Mouse (Mus musculus): Measurements from ENCODE around the gene Mog.

- no peak for TF ChIP-seq POLR2A (IDR thresholded peaks at IDR 0.05; ENCODE audit: insufficient read length, low read depth)
- no peak for TF ChIP-seq MYOD1 (IDR thresholded peaks at IDR 0.05; ENCODE audit: control insufficient read depth in 1 of 3, insufficient read length in 2 of 3, low read depth in 2 of 3)
- TF ChIP-seq POLR2AphosphoS2 (IDR thresholded peaks at IDR 0.05; ENCODE audit: insufficient read length, low read depth) = no peak
- no peak for TF ChIP-seq USF1 (IDR thresholded peaks at IDR 0.05; ENCODE audit: low read depth)
- TF ChIP-seq MYOG (IDR thresholded peaks at IDR 0.05; ENCODE audit: control insufficient read depth in 1 of 3, insufficient read depth in 1 of 3, insufficient read length in 2 of 3, low read depth in 2 of 3) = no peak
- no peak for TF ChIP-seq TCF12 (IDR thresholded peaks at IDR 0.05; ENCODE audit: insufficient read depth, poor library complexity, severe bottlenecking)
- TF ChIP-seq MAX (IDR thresholded peaks at IDR 0.05; ENCODE audit: low read depth) = no peak
- no peak for TF ChIP-seq SRF (IDR thresholded peaks at IDR 0.05; ENCODE audit: control insufficient read depth, insufficient read length, low read depth)
Measured at GRCm38 (mm10) chr17:36981845-36982244, 41.4 kb downstream of the Mog start.
